Mouse (Mus musculus) heart, embryonic 12.5 days (tissue): ENCODE results near the gene Nif3l1. TPM values are rescaled to one million over a fixed set of nuclear protein-coding genes. Genes with fewer than 3 reads are reported as not detected.

ENCODE experiments used
- ATAC-seq: fragments of 200-750 bp; cut with Nextera tagmentation; 2 replicates; pipeline ENCODE4 v1.8.0; 2017; ENCODE audit warnings: moderate TSS enrichment, moderate library complexity; ENCODE audit not compliant: insufficient number of reproducible peaks, low FRiP score
- H3K27ac ChIP-seq: fragments of 300-500 bp; sonication (generic); 2 replicates; pipeline ENCODE4 v1.5.1; 2016; ENCODE audit warnings: mild to moderate bottlenecking, moderate library complexity; ENCODE audit not compliant: poor library complexity, severe bottlenecking
- H3K27me3 ChIP-seq: fragments of 300-500 bp; sonication (generic); replicated peaks from 2 replicates; pipeline ENCODE4 v1.6.1; 2016; ENCODE audit warnings: mild to moderate bottlenecking, moderate library complexity
- H3K36me3 ChIP-seq: fragments of 300-500 bp; sonication (generic); 2 replicates; pipeline ENCODE4 v1.6.1; 2016; ENCODE audit warnings: mild to moderate bottlenecking, moderate library complexity
- H3K4me1 ChIP-seq: fragments of 300-500 bp; sonication (generic); replicated peaks from 2 replicates; pipeline ENCODE4 v1.6.1; 2016; ENCODE audit warnings: mild to moderate bottlenecking
- H3K4me2 ChIP-seq: fragments of 300-500 bp; sonication (generic); 2 replicates; pipeline ENCODE4 v1.6.1; 2016; ENCODE audit warnings: mild to moderate bottlenecking, moderate library complexity
- H3K4me3 ChIP-seq: fragments of 300-500 bp; sonication (generic); 2 replicates; pipeline ENCODE4 v1.5.1; 2016; ENCODE audit warnings: mild to moderate bottlenecking
- H3K9ac ChIP-seq: fragments of 300-500 bp; sonication (generic); 2 replicates; pipeline ENCODE4 v1.6.1; 2016; ENCODE audit warnings: mild to moderate bottlenecking, moderate library complexity
- H3K9me3 ChIP-seq: fragments of 300-500 bp; sonication (generic); replicated peaks from 2 replicates; pipeline ENCODE4 v1.6.1; 2016; ENCODE audit warnings: mild to moderate bottlenecking, moderate library complexity
- WGBS: fragments of 180-500 bp; shearing (Covaris S2); methylation state at CpG from one replicate; pipeline ENCODE4 v1.1.7; 2016; 5-methylcytosine and 5-hydroxymethylcytosine counted together
- polyA plus RNA-seq: library from polyadenylated mRNA; unstranded; fragments of >200 nt; fragmentation: Nextera tagmentation; extraction: Ambion mirVana; gene quantifications from 2 replicates; pipeline ENCODE4 v1.2.1, GENCODE M21; 2016

Nif3l1 gene
- polyA plus RNA-seq, 1 experiment from 2014 or later = 29.0 TPM

DNA sequence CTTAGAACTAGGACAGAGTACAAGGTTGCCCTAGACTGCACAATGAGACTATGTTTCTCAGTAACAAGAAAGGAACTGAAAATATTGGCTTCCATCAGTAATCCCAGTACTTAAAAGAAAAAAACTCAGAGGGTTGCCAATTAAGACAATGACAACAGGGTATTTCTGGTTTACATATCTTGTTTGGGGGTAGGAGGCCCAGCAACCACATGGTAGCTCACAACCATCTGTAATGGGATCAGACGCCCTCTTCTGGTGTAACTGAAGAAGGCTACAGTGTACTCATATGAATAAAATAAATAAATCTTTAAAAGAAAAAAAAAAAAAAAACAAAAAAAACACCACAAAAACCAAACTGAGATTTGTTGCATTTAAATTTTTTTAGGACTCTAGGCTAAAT lies 29.5 kb upstream of the Nif3l1 start:
- H3K4me1 ChIP-seq = peaks cover 8% of the 10 kb centered on the region; the same call in 1 of the 2 replicates
- 32% methylated on average over 1 of the region's 1 CpGs for WGBS
- no peak overlapping the region for H3K27ac ChIP-seq
- no peaks in the 10 kb centered on the region for H3K27me3 ChIP-seq
- H3K9me3 ChIP-seq = no peaks in the 10 kb centered on the region
- no peak overlapping the region for H3K4me2 ChIP-seq
- no peak overlapping the region for H3K9ac ChIP-seq
- peaks cover 88% of the 10 kb centered on the region for H3K36me3 ChIP-seq
- H3K4me3 ChIP-seq = no peak overlapping the region
- ATAC-seq = no peak

DNA sequence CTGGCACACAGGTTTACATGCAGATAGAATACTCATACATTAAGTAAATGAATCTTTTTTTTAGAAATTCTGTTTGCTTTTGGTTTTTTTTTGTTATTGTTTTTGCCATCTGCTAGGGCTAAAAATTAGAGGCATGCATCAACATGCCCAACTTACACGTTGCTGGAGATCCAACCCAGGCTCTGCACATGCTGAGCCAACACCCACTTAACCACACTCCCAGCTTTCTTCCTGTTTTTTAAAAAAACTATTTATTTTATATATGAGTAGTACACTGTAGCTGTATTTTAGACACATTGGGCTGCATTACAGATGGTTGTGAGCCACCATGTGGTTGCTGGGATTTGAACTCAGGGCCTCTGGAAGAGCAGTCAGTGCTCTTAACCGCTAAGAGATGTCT lies 28.9 kb upstream of the Nif3l1 start:
- ATAC-seq = no peak
- Histone ChIP-seq H3K4me1 (peaks cover 11% of the 10 kb centered on the region), H3K36me3 (peaks cover 84% of the 10 kb centered on the region), H3K4me2 (no peak overlapping the region), H3K4me3 (no peak overlapping the region), H3K27me3 (no peaks in the 10 kb centered on the region), H3K9me3 (no peaks in the 10 kb centered on the region), H3K9ac (no peak overlapping the region), H3K27ac (no peak overlapping the region)
- 79% methylated on average over 2 of the region's 2 CpGs for WGBS

DNA sequence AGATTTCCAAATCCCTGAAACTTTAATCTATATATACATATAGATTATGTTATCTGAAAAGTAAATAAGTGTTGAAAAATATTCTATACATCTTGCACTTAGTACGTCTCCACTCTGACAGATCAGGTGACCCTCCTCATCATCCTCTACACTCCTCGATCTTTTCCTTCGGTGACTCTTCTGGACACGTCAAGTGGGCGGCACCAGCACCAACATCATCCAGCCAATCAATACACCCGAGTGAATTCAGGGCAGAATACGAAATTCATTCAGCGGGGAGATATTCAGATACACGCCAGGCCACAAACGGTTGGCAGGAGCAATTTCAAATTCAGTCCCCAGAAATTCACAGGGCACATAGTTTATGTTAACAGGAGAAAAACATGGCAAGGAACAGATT lies 24.9 kb upstream of the Nif3l1 start:
- no peaks in the 10 kb centered on the region for H3K27me3 ChIP-seq
- H3K4me3 ChIP-seq = no peak overlapping the region
- peaks cover 57% of the 10 kb centered on the region for H3K36me3 ChIP-seq
- H3K27ac ChIP-seq = no peak overlapping the region
- H3K4me1 ChIP-seq = peaks cover 24% of the 10 kb centered on the region
- 0 out of 2 replicates have a peak overlapping the region, but pooled peaks have one; percentile 19 for H3K4me2 ChIP-seq
- 82% methylated on average over 10 of the region's 10 CpGs for WGBS
- no peaks in the 10 kb centered on the region for H3K9me3 ChIP-seq
- no peak overlapping the region for H3K9ac ChIP-seq
- ATAC-seq = no peak

DNA sequence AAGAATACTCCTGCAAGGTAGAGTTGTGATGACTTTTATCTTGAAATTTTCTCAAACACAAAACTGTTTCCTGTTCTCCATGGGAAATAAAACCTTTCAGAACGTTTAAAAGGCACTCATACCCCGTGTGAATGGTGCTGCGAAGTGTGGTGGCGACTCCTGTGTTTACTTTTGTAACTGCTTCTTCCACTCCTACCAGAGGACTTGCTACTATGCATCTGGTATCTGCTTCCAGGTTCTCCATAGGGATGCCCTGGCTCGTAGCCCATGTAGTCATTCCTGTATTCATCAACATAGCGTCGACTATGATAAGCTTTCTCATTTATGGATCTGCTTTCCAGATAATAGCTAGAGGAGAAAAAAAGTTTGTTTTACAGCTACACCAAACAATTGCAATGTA lies 24.0 kb upstream of the Nif3l1 start:
- WGBS = 55% methylated on average over 7 of the region's 7 CpGs
- peaks cover 49% of the 10 kb centered on the region for H3K36me3 ChIP-seq
- H3K4me3 ChIP-seq = peak overlapping the region; percentile 88; the same call in 1 of the 2 replicates
- H3K4me1 ChIP-seq = peaks cover 24% of the 10 kb centered on the region
- no peaks in the 10 kb centered on the region for H3K9me3 ChIP-seq
- H3K27ac ChIP-seq = no peak overlapping the region
- no peaks in the 10 kb centered on the region for H3K27me3 ChIP-seq
- H3K4me2 ChIP-seq = peak overlapping the region; percentile 38
- ATAC-seq = no peak
- H3K9ac ChIP-seq = no peak overlapping the region

DNA sequence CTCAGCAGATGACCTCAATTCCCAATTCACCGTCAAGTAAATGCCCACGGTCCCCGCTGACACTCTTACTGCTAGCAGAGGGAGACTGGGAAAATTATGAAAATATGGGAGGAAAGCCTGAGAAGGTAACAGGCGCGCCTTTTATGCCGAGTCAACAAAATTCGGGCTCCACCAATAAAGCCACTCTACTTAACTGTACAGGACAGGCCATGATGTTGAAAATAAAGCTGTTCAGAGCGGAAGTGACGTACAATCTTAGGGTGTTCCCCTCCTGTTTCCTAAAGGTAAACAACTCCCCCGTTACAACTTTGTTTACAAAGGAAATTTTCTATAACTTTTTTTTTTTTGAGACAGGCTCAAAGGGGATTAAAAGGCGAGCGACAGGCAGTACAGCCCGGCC lies 22.1 kb upstream of the Nif3l1 start:
- WGBS = 7% methylated on average over 13 of the region's 13 CpGs
- ATAC-seq = peak; percentile 58; the same call in 1 of the 2 replicates

DNA sequence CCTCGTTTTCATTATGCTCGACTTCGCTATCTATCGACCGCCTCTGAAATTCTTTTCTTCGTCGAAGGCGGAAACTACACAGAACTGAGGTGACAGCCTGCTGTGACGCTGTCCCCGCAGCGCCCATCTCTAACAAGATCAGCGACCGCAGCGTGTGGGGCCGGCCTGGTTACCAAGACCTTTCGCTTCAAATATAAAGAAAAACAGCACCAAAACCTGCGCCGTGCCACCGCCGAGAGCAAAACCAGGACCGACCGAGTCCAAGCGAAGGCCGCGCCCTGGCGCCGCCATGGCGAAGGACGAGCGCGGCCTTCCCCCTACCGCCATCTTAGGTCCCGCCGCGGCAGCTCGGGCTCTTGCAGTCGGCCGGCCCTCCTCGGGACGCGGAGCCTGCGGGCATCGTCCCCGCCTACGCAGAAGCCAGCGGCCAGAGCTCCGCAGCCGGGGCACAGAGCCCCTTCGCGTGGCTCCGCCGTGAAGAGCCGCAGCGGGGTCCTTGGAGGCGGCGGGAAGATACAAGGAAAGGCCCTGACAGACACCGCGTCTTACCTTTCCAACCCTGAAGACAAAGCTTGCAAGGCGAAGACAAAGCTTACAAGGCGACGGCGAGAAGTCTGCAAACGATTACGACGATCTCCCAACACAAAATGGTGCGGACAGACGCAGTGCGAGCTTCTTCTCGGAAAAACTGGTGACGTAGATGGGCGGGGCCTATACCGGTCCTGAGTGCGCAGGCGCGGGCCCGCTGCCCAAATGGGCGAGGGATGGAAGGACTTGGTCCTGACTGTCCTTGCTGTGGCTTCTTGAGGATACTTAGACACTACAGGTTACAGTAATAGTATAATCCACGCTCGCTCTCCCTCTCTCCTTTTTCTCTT lies 21.3 kb upstream of the Nif3l1 start, which contains the start of gene Clk1:
Gene Clk1, minus strand, starts transcription at position 696 of the 878 bp plus-strand sequence.
- H3K4me2 ChIP-seq = peak within 1 kb of the TSS; percentile 89
- ATAC-seq = peak; percentile 97
- no peaks in the 10 kb centered on the region for H3K9me3 ChIP-seq
- peak within 1 kb of the TSS; percentile 99 for H3K27ac ChIP-seq
- WGBS = under 1% methylated on average over 79 of the region's 79 CpGs
- H3K36me3 ChIP-seq = peaks cover 25% of the 10 kb centered on the region
- H3K9ac ChIP-seq = peak within 1 kb of the TSS; percentile 99
- H3K4me3 ChIP-seq = peak within 1 kb of the TSS; percentile 88
- H3K4me1 ChIP-seq = peaks cover 18% of the 10 kb centered on the region
- no peaks in the 10 kb centered on the region for H3K27me3 ChIP-seq

More for the DNA sequence above, 22.1 kb upstream of the Nif3l1 start:
- Histone ChIP-seq H3K27me3 (no peaks in the 10 kb centered on the region), H3K4me2 (peak overlapping the region; percentile 89), H3K4me3 (peak overlapping the region; percentile 88), H3K9ac (peak overlapping the region; percentile 99), H3K36me3 (peaks cover 32% of the 10 kb centered on the region), H3K4me1 (peaks cover 24% of the 10 kb centered on the region), H3K9me3 (no peaks in the 10 kb centered on the region), H3K27ac (peak overlapping the region; percentile 99)

DNA sequence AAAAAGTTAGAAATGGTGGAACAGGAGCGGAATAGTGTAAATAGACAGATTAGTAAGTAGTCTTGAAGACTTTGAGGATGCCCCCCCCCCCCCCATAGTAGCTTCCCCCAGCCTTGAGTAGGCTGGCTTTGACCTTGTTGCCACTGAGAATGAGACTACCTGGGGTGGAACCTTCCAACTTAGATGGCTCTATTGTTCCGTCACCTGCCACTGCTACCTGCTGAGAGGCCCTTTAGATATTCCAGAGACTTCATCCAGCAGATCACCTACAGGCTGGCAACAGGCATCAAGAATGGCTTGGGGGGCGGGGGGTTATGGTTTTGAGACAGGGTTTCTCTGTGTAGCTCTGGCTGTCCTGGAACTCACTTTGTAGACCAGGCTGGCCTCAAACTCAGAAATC lies 20.4 kb upstream of the Nif3l1 start:
- 83% methylated on average over 3 of the region's 3 CpGs for WGBS
- Histone ChIP-seq H3K27me3 (no peaks in the 10 kb centered on the region), H3K36me3 (peaks cover 16% of the 10 kb centered on the region), H3K9me3 (no peaks in the 10 kb centered on the region), H3K4me3 (no peak overlapping the region), H3K27ac (no peak overlapping the region), H3K9ac (no peak overlapping the region), H3K4me1 (peaks cover 18% of the 10 kb centered on the region), H3K4me2 (no peak overlapping the region)
- no peak for ATAC-seq

DNA sequence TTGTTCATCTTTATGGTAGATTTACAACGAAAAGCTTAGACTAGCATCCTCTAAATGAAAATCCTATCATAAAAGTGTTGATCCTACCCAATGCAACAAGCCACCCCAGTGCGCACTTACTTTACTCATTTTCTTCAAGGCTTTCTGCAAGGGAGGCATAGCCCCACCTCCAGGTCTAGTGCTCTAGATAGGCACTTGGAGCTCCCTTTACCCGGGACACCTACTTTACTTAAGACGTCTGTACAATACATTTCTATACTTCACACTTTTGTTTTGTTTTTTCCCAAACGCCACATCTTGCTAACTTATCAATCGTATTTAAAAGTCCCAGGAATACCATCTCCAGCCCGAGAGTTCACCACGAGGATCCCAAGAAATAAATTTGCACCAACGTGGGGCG lies 260 bp upstream of the Nif3l1 start:
- Histone ChIP-seq H3K27me3 (no peaks in the 10 kb centered on the region), H3K36me3 (peaks cover 44% of the 10 kb centered on the region), H3K27ac (peak overlapping the region; percentile 90), H3K4me3 (peak overlapping the region; percentile 64), H3K9ac (peak overlapping the region; percentile 85), H3K4me1 (peaks cover 25% of the 10 kb centered on the region), H3K4me2 (peak overlapping the region; percentile 81), H3K9me3 (no peaks in the 10 kb centered on the region)
- ATAC-seq = no peak
- 11% methylated on average over 10 of the region's 10 CpGs for WGBS

DNA sequence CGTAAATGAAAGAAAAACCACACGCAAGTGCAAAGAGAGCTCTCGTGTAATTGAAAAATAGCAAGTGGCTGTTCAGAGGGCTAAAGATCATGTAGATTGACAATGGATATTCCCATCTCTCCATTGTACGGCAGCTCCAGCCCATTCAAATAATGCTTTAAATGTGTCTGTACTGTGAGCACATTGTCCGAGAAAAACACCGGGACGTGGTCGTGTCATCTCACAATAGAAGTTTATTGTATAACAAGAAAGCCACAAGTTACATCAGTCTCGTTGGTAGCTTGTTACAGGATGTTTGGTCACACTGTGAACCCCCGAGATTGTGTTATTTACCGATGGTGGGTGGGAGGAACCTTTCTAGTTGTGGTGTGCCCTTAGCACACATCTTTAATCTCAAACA lies 910 bp downstream of the Nif3l1 start:
- no peak for ATAC-seq
- H3K4me3 ChIP-seq = peak overlapping the region; percentile 64

DNA sequence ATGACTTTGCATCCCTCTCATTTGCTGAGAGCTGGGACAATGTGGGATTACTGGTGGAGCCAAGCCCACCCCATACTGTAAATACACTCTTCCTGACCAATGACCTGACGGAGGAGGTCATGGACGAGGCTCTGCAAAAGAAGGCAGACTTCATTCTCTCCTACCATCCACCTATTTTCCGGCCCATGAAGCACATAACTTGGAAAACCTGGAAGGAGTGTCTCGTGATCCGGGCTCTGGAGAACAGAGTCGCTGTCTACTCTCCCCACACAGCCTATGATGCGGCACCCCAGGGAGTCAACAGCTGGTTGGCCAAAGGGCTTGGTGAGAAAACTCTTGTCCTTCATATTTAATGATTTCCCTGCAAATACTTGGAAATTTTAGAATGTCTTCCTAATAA lies 2.8 kb downstream of the Nif3l1 start:
- WGBS = 94% methylated on average over 7 of the region's 7 CpGs
- no peaks in the 10 kb centered on the region for H3K9me3 ChIP-seq
- H3K36me3 ChIP-seq = peaks cover 43% of the 10 kb centered on the region

More for the DNA sequence above, 910 bp downstream of the Nif3l1 start:
- H3K36me3 ChIP-seq = peaks cover 41% of the 10 kb centered on the region
- peak overlapping the region; percentile 85 for H3K9ac ChIP-seq
- peak overlapping the region; percentile 90 for H3K27ac ChIP-seq
- H3K4me1 ChIP-seq = peaks cover 25% of the 10 kb centered on the region
- no peaks in the 10 kb centered on the region for H3K9me3 ChIP-seq
- 14% methylated on average over 11 of the region's 11 CpGs for WGBS
- peak overlapping the region; percentile 81 for H3K4me2 ChIP-seq
- H3K27me3 ChIP-seq = no peaks in the 10 kb centered on the region

DNA sequence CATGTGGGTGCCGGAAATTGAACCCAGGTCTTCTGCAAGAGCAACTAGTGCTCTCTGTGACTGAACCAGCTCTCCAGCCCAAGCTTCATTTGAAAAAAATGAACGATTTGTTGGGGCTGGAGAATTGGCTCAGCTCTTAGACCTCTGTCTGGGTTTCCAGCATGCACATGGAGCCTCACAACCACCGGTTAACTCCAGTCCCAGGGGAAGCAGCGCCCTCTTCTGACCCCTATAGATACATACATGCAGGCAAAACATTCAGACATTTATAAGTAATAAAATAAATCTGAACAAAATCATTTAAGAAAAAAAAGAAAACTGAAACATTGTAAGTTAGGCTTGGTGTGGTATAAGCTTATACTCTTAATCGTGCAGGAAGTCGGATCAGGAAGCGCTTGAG lies 3.4 kb downstream of the Nif3l1 start:
- H3K36me3 ChIP-seq = peaks cover 49% of the 10 kb centered on the region

More for the DNA sequence above, 2.8 kb downstream of the Nif3l1 start:
- Histone ChIP-seq H3K4me2 (no peak overlapping the region), H3K4me3 (no peak overlapping the region), H3K27me3 (no peaks in the 10 kb centered on the region), H3K9ac (no peak overlapping the region), H3K27ac (no peak overlapping the region), H3K4me1 (peaks cover 25% of the 10 kb centered on the region)
- no peak for ATAC-seq

More for the DNA sequence above, 3.4 kb downstream of the Nif3l1 start:
- Histone ChIP-seq H3K9ac (no peak overlapping the region), H3K27me3 (no peaks in the 10 kb centered on the region), H3K4me1 (peaks cover 25% of the 10 kb centered on the region), H3K27ac (no peak overlapping the region), H3K9me3 (no peaks in the 10 kb centered on the region), H3K4me3 (no peak overlapping the region), H3K4me2 (no peak overlapping the region)
- WGBS = 84% methylated on average over 7 of the region's 7 CpGs
- no peak for ATAC-seq
